Mouse (Mus musculus): Measurements from ENCODE around the gene Wdr90. TPM values are rescaled to one million over a fixed set of nuclear protein-coding genes. Genes with fewer than 3 reads are reported as not detected.
A peak's percentile ranks its signal among the peaks of the same experiment; 100 is the strongest.
"Not testable (repeated sequence)": the region's sequence is repeated elsewhere in the genome, so short reads cannot be mapped to it uniquely, and the experiment has no call there.

Gene Wdr90
- polyA plus RNA-seq, 1 experiment: 11.7 TPM

GRCm38 (mm10) chr17:25810890-25811289, 50.4 kb downstream of the Wdr90 start:
- TF ChIP-seq CTCF (IDR thresholded peaks at IDR 0.05; ENCODE audit: low read depth, low read length): no peak
- no peak for TF ChIP-seq POLR2A (IDR thresholded peaks at IDR 0.05; ENCODE audit: borderline replicate concordance, low read depth, low read length)
- Histone ChIP-seq H3K4me3 (ENCODE audit: insufficient read depth, low read length) (no peak overlapping the region), H3K27ac (ENCODE audit: insufficient read depth, low read depth, low read length) (no peak overlapping the region), H3K4me1 (ENCODE audit: control insufficient read depth, insufficient read depth, low read length) (no peaks in the 10 kb centered on the region)

GRCm38 (mm10) chr17:25809606-25810340, 51.5 kb downstream of the Wdr90 start:
- Histone ChIP-seq H3K27ac (ENCODE audit: insufficient read depth, low read depth, low read length) (no peak overlapping the region), H3K4me1 (ENCODE audit: control insufficient read depth, insufficient read depth, low read length) (no peaks in the 10 kb centered on the region), H3K4me3 (ENCODE audit: insufficient read depth, low read length) (peak overlapping the region; percentile 52)
- TF ChIP-seq POLR2A (IDR thresholded peaks at IDR 0.05; ENCODE audit: borderline replicate concordance, low read depth, low read length) (no peak), CTCF (IDR thresholded peaks at IDR 0.05; ENCODE audit: low read depth, low read length) (no peak)

GRCm38 (mm10) chr17:25808789-25809605, 52.3 kb downstream of the Wdr90 start, which contains the start of gene Fbxl16:
Gene Fbxl16 (plus strand): TSS chr17:25809085.
- no peaks in the 10 kb centered on the region for H3K4me1 ChIP-seq (ENCODE audit: control insufficient read depth, insufficient read depth, low read length)
- H3K4me3 ChIP-seq (ENCODE audit: insufficient read depth, low read length): peak within 1 kb of the TSS; percentile 52
- no peak within 1 kb of the TSS for H3K27ac ChIP-seq (ENCODE audit: insufficient read depth, low read depth, low read length)
- TF ChIP-seq CTCF (IDR thresholded peaks at IDR 0.05; ENCODE audit: low read depth, low read length): no peak

DNA sequence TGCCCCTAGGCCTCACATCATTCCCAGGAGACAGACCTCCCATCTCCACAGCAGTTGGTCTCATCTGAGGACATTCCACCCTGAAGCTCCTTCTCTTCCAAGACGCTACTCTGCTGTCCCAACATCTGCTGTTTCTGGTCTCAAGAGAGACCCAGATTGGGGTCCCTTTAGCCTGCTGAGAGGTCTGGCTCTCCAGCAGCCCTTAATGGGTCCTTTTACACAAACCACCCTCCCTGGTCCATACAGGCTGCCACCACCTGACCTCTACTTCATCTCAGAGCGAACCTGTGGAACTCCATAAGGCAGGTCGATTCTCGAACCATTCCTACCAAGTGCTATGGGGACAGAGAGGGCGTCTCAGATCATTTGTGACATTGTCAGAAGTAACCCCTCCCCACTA, 53.3 kb downstream of the Wdr90 start:
- TF ChIP-seq POLR2A (IDR thresholded peaks at IDR 0.05; ENCODE audit: borderline replicate concordance, low read depth, low read length) (no peak), CTCF (IDR thresholded peaks at IDR 0.05; ENCODE audit: low read depth, low read length) (no peak)
- no peaks in the 10 kb centered on the region for H3K4me1 ChIP-seq (ENCODE audit: control insufficient read depth, insufficient read depth, low read length)

GRCm38 (mm10) chr17:25807452-25807851, 53.8 kb downstream of the Wdr90 start:
- not testable (repeated sequence) for H3K4me1 ChIP-seq (ENCODE audit: control insufficient read depth, insufficient read depth, low read length); H3K27ac ChIP-seq (ENCODE audit: insufficient read depth, low read depth, low read length); H3K4me3 ChIP-seq (ENCODE audit: insufficient read depth, low read length)

More for the DNA sequence above, 53.3 kb downstream of the Wdr90 start:
- no peak overlapping the region for H3K27ac ChIP-seq (ENCODE audit: insufficient read depth, low read depth, low read length)
- H3K4me3 ChIP-seq (ENCODE audit: insufficient read depth, low read length): no peak overlapping the region

DNA sequence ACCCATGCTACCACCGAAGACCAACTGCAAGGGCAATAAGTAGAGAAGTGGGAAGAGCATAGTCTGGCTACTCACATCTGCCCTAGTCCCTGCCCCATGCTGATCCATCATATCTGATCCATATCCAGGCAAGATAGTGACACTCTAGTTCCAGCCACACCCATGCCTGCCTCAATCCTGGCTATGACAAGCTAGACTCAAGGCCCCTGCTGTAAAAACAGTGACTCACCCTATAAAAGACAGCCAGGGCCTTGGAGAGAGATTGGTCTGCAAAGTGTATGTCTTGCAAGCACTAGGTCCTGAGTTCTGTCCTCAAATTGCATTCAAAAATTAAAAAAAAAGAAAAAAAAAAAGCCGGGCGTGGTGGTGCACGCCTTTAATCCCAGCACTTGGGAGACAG, 54.8 kb downstream of the Wdr90 start:
- Histone ChIP-seq H3K4me3 (ENCODE audit: insufficient read depth, low read length) (no peak overlapping the region), H3K27ac (ENCODE audit: insufficient read depth, low read depth, low read length) (no peak overlapping the region), H3K4me1 (ENCODE audit: control insufficient read depth, insufficient read depth, low read length) (no peaks in the 10 kb centered on the region)
- TF ChIP-seq POLR2A (IDR thresholded peaks at IDR 0.05; ENCODE audit: borderline replicate concordance, low read depth, low read length) (no peak), CTCF (IDR thresholded peaks at IDR 0.05; ENCODE audit: low read depth, low read length) (no peak)

GRCm38 (mm10) chr17:25802825-25803517, 58.3 kb downstream of the Wdr90 start:
- Histone ChIP-seq H3K4me1 (ENCODE audit: control insufficient read depth, insufficient read depth, low read length) (no peaks in the 10 kb centered on the region), H3K4me3 (ENCODE audit: insufficient read depth, low read length) (no peak overlapping the region), H3K27ac (ENCODE audit: insufficient read depth, low read depth, low read length) (no peak overlapping the region)
- TF ChIP-seq POLR2A (IDR thresholded peaks at IDR 0.05; ENCODE audit: borderline replicate concordance, low read depth, low read length) (no peak), CTCF (IDR thresholded peaks at IDR 0.05; ENCODE audit: low read depth, low read length) (no peak)

DNA sequence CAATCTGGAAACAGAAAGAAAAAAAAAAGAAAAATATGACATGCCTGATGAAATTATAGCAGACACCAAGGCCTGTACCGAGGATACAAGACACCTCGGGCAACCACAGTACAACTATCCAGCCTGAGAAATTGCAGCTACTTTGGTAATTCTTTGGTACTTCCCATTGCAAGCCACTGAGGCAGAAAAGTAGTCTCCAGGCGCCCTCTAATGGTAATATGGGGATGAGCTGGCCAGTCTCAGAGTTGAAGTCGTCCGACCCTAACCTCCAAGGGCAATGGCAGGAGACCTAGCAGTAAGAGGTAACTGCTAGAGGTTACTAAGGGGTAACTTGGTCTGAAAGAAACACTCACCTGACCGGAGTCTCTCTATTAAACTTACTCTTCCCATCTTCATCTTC, 60.3 kb downstream of the Wdr90 start:
- peaks cover 4% of the 10 kb centered on the region; the same call in 1 of the 2 replicates for H3K4me1 ChIP-seq (ENCODE audit: control insufficient read depth, insufficient read depth, low read length)
- H3K27ac ChIP-seq (ENCODE audit: insufficient read depth, low read depth, low read length): no peak overlapping the region
- no peak for TF ChIP-seq POLR2A (IDR thresholded peaks at IDR 0.05; ENCODE audit: borderline replicate concordance, low read depth, low read length)
- peak; percentile 55 for TF ChIP-seq CTCF (IDR thresholded peaks at IDR 0.05; ENCODE audit: low read depth, low read length)
- no peak overlapping the region for H3K4me3 ChIP-seq (ENCODE audit: insufficient read depth, low read length)

DNA sequence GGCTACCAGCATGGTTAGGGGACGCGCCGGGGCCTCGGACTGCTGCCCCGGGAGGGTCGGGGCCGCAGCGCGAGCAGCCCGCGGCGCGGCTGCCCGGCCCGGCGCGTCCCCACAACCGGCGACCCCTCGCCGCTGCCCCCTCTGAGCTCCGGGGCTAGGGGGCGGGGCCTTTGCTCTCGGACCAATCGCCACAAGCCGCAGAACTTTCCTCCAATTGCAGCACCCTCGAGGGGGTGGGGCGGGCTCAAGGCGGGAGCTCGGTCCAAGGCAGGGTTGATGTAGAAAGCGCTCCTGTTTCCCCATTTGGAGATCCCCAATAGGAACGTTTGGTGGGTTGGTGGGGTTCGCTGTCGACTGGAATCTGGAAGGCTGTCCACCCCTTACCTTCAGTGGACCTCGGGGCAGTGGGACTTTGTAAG, 64.3 kb downstream of the Wdr90 start, which contains the start of gene Metrn:
Metrn (minus strand) TSS at position 186 of the 419 bp plus-strand sequence.
- no peak for TF ChIP-seq POLR2A (IDR thresholded peaks at IDR 0.05; ENCODE audit: borderline replicate concordance, low read depth, low read length)
- TF ChIP-seq CTCF (IDR thresholded peaks at IDR 0.05; ENCODE audit: low read depth, low read length): no peak
- Histone ChIP-seq H3K27ac (ENCODE audit: insufficient read depth, low read depth, low read length) (no peak within 1 kb of the TSS), H3K4me3 (ENCODE audit: insufficient read depth, low read length) (peak within 1 kb of the TSS; percentile 89), H3K4me1 (ENCODE audit: control insufficient read depth, insufficient read depth, low read length) (peaks cover 15% of the 10 kb centered on the region)
